Mouse (Mus musculus): Measurements from ENCODE around the gene Prph2.
A peak's percentile ranks its signal among the peaks of the same experiment; 100 is the strongest.

Prph2 gene

DNA sequence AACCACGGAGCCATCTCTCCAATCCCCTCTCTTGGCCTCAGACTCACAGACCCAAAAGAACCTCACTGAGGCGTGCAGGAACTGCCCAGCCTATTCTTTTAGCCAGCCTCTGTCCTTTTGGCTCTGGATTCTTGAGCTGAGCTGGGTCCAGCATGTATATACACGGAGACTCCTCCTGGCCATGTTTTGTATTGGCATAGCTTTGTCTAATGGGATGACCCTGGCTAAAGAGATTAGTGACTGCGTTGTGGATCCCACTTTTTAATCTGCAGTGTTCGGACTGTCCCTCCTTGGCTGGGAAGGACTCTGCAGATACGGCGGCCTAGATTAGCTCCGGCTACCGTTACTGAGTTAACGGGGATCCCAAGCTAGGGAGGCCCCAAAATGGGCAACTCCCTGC is at the start of gene Prph2:
Prph2 (plus strand) TSS at position 274 of the 400 bp plus-strand sequence.
- no peak for DNase-seq

DNA sequence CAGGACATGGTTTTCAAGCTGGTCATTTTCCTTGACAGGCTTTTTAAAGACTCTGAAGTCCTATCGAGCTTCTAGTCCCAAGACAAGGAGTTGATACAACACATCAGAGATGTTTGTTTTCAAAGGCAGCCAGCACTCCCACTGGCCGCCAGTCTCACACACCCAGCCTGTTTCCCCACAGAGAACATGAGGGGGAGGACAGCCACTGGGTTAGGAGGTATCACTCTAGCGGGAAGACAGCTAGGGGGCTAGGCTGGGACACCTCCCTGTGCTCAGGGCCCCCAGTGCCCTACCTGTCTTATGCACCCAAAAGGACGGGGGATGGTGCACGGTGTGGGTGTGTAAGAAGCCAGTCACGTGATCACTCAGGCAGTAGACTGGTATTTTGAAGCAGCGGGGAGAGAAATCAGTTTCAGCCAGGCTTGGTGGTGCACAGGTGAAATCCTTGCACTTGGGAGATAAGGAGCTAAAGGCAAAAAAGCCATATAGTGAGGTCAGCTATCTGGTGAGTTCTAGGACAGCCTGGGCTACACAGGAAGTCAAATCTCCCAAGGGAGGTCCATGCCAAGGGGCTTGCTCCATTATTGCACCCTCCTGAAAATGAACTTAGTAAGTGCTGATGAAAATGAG is 45.6 kb upstream of the Prph2 start:
- no peak for DNase-seq

DNA sequence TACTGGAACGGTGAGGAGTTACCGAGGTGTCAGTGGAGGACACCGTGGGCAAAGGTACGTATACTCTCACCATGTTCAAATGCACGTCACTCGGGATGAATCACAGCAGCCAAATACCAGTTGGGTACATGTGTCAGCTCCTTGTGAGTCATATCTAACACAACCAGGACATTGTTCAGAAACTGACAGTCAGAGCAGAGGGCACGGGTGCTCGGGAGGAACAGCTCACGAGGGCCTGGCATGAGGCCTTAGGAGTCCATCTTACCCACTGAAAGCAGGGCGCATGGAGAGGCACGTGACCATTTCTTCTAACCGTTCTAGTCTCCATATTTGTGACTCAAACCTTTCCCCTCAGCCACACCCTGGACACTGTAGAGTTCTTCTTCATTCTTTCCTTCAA is 43.4 kb upstream of the Prph2 start:
- no peak for DNase-seq

DNA sequence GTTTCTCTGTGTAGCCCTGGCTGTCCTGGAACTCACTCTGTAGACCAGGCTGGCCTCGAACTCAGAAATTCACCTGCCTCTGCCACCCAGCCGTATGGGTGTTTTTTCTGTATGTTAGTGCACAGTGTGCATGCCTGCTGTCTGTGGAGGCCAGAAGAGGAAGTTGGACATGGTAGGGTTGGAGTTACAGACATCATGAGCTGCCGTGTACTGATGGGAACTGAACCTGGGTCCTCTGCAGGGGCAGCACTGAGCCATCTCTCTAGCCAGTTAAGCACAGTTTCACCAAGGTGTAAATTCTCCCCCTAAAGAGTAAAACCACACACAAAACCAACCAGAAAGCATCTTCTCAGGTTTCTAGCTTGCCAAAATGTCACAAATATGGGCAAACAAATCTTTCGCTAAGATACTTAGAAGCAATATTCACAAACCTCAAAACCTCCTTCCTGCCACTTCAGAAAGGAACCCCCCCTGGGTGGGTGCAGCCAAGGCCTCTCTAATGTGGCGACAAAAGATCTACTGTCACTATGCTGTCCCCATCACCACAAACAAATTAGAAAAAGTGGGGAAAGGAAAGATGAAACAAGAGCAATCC is 40.0 kb upstream of the Prph2 start:
- no peak for DNase-seq

DNA sequence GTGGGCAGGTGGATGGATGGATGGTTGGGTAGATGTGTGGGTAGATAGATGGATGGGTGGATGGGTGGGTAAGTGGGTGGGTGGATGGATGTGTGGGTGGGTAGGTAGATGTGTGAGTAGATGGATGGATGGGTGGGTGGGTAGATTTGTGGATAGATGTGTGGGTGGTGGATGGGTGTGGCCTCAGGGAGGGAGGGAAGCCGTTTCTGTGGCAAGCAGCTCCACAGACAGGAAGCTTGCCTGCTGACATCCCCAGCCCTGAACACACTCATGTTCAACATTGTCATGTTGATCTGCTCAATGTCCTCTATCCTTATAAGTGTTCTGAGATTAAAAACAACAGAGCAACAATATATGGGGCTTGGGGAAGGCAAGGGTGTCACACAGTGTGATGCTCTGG is 39.3 kb upstream of the Prph2 start:
- no peak for DNase-seq

DNA sequence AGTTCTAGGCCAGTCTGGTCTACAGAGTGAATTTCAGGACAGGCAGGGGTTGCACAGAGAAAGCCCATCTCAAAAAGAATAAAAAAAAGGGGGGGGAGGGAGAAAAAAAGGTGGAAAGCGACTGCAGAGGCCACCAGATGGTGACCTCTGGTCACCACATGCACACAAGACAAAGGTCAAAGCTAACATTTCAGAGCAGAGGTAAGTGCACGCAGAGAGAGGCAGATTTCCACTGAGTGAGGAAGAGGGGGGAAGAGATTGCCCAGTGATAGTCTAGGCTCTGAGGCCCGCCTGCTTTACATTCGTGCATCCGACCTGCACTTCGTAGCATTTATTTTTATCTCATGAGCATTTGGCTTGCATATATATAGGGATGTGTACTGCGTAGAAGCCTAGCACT is 37.5 kb upstream of the Prph2 start:
- no peak for DNase-seq

DNA sequence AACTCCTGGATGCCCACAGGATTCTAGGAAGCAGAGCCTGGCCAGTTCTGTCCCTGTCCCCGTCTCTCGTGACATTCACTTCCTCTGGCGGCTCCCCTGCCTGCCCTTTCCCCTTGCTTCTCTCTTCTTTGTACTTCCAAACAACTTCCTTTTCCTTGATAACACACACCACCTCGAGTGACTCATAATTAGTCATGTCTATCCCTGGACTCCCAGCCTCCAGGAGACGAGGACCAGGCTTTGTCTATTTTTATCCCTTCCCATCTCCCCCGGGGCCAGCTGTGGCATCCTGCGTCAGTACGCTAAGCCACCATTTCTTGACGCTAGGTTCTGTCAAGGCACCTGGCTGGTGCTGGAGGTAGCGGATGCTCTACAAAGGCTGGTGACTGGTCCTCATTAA is 36.1 kb upstream of the Prph2 start:
- DNase-seq: peak; percentile 69

DNA sequence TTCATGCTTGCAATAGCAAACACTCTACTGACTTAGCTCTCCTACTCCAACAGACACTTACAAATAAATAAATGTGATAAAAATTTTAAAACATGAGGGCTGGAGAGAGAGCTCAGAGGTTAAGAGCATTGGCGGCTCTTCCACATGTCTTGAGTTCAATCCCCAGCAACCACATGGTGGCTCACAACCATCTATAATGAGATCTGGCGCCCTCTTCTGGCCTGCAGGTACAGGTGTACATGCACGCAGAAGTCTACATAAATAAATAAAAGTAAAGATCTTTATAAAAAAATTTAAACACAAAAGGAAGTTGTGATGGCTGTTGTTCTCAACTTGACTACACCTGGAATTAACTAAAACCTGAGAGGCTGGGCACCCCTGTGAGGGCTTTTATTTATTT is 34.6 kb upstream of the Prph2 start:
- no peak for DNase-seq

DNA sequence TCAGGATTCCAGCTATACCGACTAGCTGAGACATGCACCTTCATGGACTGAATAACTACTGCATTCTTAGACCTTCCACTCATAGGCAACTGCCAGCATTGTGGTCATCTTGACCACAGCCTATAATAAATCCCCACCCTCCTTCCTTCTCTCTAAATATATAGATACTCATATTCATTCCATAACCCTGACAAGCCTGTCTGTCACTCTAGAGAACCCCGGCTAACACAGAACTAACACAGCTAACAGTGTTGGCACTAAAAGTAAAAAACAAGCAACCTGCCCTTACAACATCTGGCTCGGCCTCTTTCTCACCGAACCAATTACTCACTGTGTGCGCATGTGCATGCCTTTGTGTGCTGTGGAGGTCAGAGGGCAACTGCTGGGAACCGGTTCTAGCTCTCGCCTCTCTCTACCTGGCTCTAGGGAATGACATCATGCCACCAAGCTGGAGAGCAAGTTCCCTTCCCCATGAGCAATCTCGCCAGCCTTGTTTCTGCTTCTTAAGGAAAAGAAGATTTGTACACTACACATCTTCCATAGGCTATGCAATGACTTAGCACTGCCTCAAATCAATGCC is 33.8 kb upstream of the Prph2 start:
- peak; percentile 50 for DNase-seq

DNA sequence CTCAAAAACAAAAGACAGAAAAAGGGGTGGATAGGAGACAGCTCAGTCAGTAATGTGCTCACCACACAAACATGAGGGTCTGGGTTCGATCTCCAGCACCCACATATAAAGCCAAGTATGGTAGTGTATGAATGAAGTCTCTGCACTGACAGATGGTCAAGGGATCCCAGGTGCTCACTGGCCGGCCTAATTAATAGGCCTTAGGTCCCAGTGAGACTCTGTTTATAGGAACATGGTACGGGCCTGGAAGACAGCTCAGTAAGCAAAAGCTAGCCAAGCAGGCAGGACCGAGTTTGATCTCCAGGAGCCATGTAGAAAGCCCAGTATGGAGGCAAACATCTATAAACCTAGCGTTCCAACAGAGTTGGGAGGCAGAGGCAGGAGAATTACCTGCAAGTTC is 33.2 kb upstream of the Prph2 start:
- DNase-seq: no peak

DNA sequence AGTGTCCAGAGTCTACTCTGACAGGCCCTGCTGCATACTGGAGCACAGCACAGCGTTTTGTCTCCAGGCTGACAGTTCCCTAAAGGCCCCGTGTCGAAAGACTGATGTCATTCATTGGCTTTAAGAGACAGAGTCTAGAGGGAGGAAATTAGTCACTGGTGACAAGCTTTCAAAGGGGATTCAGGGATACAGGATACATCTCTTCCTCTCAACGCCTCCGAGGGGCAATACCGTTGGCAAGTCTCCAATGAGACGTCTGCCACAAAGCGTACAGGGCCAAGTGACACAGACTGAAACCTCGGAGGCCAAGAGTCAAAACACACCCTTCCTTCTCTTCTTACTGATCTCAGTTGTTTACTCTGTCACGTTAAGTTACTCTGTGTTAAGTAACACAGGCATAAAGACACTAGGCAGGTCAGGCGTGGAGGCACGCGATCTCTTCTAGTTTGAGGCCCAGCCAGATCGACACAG is 30.4 kb upstream of the Prph2 start:
- peak; percentile 68 for DNase-seq

DNA sequence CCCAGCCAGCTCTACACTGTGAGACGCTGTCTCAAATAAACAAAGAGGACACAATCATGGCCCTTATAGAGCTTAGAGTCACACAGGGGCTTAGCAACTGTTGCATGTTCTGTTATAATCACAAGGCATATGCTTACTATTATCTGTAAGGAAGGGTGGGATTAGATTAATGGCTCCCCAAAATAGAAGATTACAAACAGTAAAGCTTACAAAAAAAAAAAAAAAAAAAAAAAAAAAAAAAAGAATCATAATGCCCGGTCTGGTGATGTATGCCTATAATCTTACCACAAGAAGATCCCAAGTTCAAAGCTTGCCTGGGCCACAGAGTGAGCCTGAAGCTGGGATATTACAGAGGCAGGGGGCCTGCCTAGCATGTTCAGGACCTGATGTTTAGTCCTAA is 29.9 kb upstream of the Prph2 start:
- no peak for DNase-seq

DNA sequence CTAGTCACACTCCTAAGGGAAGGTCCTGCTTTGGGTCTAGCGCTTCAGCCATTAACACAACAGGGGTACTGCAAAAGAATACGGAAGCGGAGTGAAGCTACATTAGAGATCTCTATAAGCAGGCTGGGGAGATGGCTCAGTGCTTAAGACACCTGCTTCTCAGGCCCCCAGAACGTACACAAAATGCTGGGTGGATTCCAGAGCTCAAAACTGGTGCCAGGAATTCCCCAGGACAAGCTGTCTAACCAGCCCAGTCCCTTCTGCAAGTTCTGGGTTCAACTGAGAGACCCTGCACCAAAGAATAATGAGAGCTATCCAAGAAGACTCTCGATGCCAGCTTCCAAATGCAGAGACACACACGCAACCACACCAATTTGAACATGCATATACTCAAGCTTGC is 28.5 kb upstream of the Prph2 start:
- DNase-seq: no peak

DNA sequence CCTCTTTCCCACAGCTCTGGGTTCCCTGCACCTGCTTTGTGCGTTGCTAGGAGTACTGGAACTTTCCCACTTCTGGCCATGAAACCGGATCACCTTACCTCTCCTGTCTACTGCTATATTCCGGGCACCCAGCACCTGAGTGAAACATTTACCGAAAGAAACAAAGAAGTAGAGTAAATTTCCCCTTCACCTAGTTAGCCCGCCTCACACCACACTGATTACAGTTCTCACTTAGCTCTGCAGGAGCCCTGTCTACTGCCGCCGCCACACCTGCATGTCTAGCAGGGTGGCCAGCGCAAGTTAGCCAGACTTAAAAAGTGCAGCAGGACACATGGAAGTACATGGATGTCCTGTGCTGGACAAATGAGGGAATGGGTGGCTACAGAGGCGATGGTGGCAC is 27.2 kb upstream of the Prph2 start:
- DNase-seq: no peak

DNA sequence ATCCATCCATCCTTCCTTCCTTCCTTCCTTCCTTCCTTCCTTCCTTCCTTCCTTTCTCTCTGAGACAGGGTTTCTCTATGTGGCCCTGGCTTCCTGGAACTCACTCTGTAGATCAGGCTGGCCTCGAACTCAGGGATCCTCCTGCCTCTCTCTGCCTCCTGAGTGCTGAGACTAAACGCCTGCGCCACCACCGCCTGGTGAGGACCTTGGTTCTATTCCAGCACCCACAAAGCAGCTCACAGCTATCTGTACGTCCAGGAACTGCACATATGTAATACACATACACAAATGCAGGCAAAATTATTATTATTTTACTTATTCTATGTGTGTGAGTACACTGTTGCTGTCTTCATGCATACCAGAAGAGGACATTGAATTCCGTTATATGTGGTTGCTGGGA is 25.5 kb upstream of the Prph2 start:
- DNase-seq: no peak

DNA sequence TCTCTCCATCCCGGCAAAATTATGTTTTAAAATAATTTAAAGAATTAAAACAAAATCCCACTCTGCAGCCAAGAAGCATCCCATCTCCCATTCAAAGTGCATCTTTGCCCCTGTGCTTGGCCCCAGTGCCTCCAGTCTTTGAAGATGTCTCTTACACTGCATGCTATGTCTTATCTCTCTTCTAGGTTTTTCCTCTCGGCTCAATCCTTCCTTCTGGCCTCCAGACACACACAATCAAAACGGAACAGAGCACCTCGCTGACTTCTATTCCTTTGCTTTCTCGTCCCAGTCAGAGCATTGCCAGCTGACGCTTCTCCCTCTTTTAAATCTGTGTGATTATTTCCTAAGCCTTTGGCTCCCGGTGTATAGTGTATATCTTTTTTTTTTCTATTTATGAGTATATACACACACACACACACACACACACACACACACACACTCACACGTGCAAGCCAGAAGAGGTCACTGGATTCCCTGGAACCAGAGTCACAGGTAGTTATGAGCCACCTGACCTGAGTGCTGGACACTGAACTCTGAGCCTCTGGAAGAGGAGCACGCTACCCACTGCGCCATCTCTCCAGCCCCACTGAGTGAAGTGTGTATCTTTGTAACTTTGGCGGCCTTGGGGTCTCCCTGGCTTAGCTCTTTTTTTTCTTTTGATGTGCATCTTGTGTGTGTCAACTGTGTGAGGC is 24.9 kb upstream of the Prph2 start:
- no peak for DNase-seq

DNA sequence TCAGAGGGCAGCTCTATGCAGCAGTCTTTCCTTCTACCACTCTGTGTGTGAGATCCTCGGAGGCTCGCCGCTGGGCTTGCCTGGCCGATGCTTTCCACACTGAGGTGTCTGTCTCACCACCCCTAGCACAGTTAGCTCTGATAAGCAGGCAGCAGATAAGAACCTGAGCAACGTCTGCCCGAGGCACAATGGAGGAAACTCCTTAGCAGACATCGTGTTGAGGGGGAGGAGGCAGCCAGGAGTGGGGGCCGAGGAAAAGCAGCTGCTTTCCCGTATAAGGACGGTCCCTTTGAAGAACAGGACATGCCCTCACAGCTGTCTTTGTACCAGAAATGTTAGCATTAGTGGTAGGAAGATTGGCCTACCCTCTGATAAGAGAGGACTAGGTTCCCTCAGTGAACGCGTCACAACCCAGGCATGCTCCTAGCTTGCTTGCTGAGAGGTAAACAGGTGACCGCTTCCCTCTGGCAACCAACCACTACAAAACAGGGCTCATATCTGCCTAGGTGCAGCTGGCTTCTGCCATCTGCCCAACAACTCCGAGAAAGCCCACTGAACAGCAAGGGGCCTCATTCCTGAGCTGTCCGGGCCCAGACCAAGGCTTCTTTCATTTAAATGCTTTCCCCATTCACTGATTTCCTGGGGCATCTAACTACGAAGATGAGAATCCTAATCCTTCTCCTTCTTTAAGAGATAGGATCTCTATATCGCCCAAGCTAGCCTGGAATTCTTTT is 24.2 kb upstream of the Prph2 start:
- DNase-seq: no peak

DNA sequence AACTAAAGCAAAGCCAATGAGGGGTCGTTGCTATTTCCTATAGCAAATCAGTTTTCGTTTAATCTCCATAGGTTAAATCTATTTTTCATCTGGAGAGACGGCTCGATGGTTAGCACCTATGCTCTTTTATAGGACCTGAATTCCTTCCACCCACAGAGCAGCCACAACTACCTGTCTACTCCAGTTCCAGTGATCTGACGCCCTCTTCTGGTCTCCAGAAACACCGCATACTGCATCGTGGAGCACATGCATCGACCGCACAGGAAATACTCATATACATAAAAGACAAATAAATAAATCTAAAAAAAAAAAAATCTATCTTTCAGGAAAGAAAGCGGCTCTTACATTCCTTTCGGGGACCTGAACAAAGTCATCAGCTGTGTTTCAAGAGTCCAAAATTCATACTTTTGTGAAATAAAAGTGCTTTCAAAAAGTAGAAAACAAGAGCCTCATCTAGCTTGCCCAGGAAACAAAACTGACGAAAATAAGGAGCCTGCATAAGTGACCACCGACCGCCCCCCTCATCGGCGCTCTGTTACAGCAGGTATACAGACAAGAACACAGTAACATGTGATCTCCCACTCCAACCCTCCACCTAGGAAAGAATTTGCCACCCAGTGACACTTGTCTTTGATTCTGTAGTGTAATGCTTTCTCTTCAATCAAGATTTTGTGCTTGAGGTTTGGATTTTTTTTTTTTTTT is 21.6 kb upstream of the Prph2 start:
- DNase-seq: peak; percentile 62

DNA sequence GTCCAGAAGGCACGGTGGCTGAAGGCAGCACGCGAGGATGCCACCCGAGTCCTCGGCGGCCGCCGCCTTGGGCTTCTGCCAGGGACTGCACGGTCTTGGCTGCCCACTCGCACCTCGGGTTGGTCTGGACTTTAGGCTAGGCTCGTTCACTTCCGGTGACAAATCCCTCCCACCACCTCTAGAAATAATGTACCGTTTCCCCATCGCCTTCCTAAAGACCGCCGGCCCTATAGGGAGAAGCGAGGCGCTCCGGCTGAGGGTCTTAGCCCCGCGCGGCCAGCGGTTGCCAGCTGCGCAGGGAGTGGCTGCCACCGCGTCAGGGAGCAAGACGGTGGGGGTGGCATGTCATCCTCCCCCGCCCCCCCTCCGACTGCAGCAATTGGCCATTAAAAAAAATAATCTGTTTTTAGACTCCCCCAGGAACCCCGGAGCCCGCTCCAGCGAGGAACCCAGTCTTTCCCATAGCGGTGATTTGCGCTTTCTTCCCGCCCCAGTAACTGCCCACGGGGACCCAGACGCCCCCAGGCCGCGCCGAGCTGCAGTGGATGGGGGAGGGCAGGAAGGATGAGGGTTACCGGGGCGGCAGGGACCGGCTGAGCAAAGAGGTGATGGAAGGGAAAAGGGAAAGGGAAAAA is 20.7 kb upstream of the Prph2 start:
- peak; percentile 89 for DNase-seq

DNA sequence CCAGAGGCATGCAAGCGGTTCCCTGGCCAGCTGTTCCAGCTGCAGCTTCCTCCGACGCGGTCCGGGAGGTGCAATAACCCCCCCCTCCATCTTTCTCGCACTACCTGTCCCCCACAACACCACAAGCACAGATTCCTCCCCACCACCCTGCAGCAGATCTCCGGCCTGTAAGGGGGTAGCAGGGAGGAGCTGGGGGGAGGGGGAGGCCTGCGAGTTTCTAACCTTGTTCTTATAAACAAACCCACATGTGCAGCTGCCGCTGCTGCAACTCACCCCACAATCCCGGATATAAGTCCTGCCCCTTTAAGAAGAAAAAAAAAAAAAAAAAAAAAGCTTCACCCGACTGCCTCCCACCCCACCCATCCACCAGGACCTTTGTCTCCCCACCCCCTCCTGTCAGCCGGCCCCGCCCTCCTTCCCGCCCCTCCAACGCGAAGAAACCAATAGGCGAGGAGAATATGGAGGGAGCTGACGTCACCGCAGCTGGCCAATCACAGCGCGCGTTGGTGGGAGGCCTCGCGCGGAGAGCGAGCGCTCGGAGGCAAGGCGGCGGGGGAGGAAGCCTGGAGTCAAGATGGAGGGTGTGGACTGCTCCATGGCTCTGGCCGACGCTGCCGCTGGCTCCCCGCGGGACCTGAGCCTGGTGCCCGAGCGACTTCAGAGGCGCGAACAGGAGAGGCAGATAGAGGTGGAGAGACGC is 20.0 kb upstream of the Prph2 start, which contains the start of gene Tbcc:
Tbcc (plus strand) TSS at position 569 of the 700 bp plus-strand sequence.
- DNase-seq: peak; percentile 99

DNA sequence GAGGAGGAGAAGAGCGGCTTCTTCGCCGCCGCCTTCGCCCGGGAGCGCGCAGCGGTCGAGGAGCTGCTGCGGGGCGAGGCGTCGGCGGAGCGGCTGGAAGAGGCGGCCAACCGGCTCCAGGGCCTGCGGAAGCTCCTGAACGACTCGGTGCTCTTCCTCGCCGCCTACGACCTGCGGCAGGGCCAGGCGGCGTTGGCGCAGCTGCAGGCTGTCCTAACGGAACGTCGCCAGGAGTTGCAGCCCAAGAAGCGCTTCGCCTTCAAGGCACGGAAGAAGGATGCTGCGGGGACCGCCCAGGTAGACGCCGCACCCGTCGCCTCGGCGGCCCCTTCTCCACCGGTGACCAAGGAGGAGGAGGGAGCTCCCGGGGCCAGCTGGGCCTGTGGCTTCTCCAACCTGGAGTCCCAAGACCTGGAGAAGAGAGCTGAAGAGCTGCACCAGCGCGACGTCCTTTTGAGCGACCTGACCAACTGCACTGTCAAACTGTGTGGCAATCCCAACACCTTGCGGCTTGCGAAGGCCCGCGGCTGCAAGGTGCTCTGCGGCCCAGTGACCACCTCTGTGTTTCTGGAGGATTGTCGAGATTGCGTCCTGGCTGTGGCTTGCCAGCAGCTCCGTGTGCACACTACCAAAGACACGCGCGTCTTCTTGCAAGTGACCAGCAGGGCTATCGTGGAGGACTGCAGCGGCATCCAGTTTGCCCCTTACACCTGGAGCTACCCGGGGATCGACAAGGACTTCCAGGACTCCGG is 19.2 kb upstream of the Prph2 start:
- peak; percentile 60 for DNase-seq
